Mouse (Mus musculus) heart, postnatal 4 days (tissue): ENCODE data around the gene Olfr745. TPM values are rescaled to one million over a fixed set of nuclear protein-coding genes. Genes with fewer than 3 reads are reported as not detected.

Experiments
- DNase-seq: peaks from one replicate; pipeline ENCODE4 v3.0.0; 2021
- total RNA-seq, 2 experiments: library from RNA; stranded (reverse); gene quantifications; 2 replicates each; pipeline ENCODE4 v1.2.3; 2021

Gene Olfr745
- not detected for total RNA-seq

- DNase-seq: no peak
Measured at GRCm38 (mm10) chr14:50639088-50639487, at the start of gene Olfr745. Gene Olfr745, plus strand, starts transcription at chr14:50639388.

DNA sequence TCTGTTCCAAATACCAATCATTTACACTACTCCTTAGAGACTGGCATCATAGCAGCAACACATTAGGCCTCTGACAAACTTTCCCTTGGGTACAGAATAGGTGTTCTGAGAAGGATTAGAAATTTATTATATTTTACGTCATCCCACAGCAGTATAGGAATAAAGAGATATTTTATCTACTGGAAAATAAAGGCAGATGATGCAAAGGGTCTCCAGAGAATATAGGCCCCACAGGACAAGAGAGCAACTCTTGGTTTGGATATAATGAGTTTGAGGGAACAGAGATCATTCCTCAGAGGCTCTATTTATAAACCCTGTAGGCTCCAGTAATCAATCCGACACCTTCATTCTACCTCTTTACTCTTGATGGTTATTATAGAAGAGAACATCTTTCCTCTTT, 24.6 kb upstream of the Olfr745 start, which contains the start of gene Olfr744:
TSS of gene Olfr744 (plus strand) at position 301 of the 400 bp plus-strand sequence.
- no peak for DNase-seq

GRCm38 (mm10) chr14:50646783-50647182, 7.6 kb downstream of the Olfr745 start, which contains the start of gene Olfr746:
Gene Olfr746, plus strand, starts transcription at chr14:50647083.
- DNase-seq: no peak

DNA sequence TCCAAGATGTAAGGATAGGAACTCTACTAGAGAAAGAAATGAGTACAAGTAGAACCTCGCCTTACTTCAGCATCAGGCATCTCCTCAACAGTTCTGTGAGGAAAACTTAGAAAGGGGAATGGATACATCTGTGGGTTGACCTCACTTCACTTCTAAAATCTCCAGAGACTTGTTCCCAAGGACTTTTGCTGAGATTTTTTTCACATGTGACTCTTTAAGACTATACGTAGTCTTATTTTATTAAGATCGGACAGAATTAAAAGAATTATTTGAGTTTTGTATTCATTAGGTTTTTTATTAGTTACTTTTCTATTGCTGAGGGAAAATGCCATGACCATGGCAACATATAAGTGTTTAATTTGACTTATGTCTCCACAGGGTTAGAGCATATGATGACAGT, 53.9 kb downstream of the Olfr745 start, which contains the start of gene Olfr747:
TSS of gene Olfr747 (minus strand) at position 101 of the 400 bp plus-strand sequence.
- no peak for DNase-seq

Other genes with a start within 250 kb of the Olfr745 start
- gene Olfr738, start 231.8 kb upstream of the Olfr745 start, total RNA-seq: not detected
- not detected for gene Olfr739, start 220.8 kb upstream of the Olfr745 start, total RNA-seq
- not detected for gene Olfr740, start 193.8 kb upstream of the Olfr745 start, total RNA-seq
- gene Olfr741, start 166.7 kb upstream of the Olfr745 start, total RNA-seq: not detected
- gene Olfr742, start 135.8 kb upstream of the Olfr745 start, total RNA-seq: not detected
- gene Olfr743, start 117.5 kb upstream of the Olfr745 start, total RNA-seq: not detected
- not detected for gene Olfr744, start 24.5 kb upstream of the Olfr745 start, total RNA-seq
- gene Olfr746, start 7.7 kb downstream of the Olfr745 start, total RNA-seq: not detected
- gene Olfr747, start 53.8 kb downstream of the Olfr745 start, total RNA-seq: not detected
- gene Olfr748, start 68.0 kb downstream of the Olfr745 start, total RNA-seq: not detected
- gene Olfr749, start 105.7 kb downstream of the Olfr745 start, total RNA-seq: not detected
- gene Ttc5, start 146.1 kb downstream of the Olfr745 start, total RNA-seq: 10 to 100 TPM; 30.7 to 31.2 TPM
- gene Ccnb1ip1, start 168.3 kb downstream of the Olfr745 start, total RNA-seq: under 1 TPM in 1 of 2 experiments, not detected in 1; 0.18 TPM
- gene Parp2, start 168.5 kb downstream of the Olfr745 start, total RNA-seq: 10 to 100 TPM; 25.5 to 26.8 TPM
- 10 to 100 TPM in 1 of 2 experiments, 1 to 10 TPM in 1; 9.3 to 12.3 TPM for gene Tep1, start 231.2 kb downstream of the Olfr745 start, total RNA-seq